Mouse (Mus musculus): Measurements from ENCODE around the gene Nfkbia. TPM values are rescaled to one million over a fixed set of nuclear protein-coding genes. Genes with fewer than 3 reads are reported as not detected.
A peak's percentile ranks its signal among the peaks of the same experiment; 100 is the strongest.

Nfkbia gene
- polyA plus RNA-seq, 1 experiment from 2014 or later: 70.4 TPM

DNA sequence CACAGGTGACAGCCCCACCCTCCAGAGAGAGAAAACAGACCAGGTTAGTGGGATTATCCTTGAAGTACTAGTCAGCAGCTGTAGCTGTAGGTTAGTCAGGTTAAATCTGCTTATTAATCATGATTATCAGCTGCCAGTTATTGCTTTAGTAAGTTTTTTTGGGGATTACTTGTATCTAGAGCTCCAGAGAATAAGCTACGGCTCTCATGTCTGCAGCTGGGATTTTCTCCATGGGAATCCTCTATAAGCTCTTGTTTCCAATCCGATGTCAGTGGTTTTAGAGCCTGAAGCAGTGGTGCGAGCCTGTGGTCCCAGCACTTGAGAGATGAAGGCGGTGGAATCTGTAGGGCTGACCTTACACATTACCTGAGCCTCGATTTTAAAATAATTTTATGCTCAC, 16.4 kb upstream of the Nfkbia start:
- H3K9me3 ChIP-seq (ENCODE audit: control insufficient read depth, low read length): no peaks in the 10 kb centered on the region
- H3K4me2 ChIP-seq (ENCODE audit: low read depth, severe bottlenecking): no peak overlapping the region
- no peak overlapping the region for H3K27ac ChIP-seq (replicated peaks; ENCODE audit: low read depth, low read length)
- no peak overlapping the region for H3K9ac ChIP-seq (ENCODE audit: low read length)
- H3K27me3 ChIP-seq (ENCODE audit: control insufficient read depth, insufficient read depth, low read length): no peaks in the 10 kb centered on the region
- H3K36me3 ChIP-seq (ENCODE audit: control insufficient read depth, insufficient read depth, low read length): no peaks in the 10 kb centered on the region
- ATAC-seq (ENCODE audit: insufficient number of reproducible peaks, low FRiP score, low TSS enrichment, low read depth) (no peak), DNase-seq (ENCODE audit: low spot score) (no peak)
- 93% methylated on average over 5 of the region's 5 CpGs for WGBS
- H3K4me1 ChIP-seq (ENCODE audit: control insufficient read depth, insufficient read depth, low read length): no peaks in the 10 kb centered on the region
- H3K4me3 ChIP-seq (ENCODE audit: low read depth, low read length): no peak overlapping the region

DNA sequence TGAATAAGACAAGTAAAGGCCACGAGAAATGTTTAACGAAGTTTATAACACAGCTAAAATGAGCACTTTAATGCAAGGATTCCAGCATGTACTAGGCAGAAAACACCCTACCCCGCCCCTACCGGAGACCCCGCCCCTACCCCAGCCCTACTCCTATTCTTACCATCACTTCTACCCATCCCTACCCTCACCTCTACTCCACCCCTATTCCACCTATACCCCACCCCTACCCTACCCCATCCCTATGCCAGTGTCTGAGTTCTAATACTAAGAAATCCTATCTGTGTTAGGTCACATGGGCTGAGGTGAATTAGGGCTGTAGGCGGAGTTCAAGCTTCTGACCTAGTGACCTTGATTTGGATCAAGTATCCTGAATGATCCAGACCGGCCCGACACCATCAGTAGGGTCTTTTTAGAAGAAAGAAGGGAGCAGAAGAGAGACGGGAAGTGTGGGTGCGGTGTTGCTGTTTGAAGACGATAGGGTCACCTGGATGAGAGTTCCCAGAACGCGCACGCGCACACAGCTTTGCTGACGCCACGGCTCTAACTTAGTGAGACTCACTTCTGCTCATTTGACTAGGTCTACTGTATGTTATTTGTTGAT, 15.0 kb upstream of the Nfkbia start:
- H3K9ac ChIP-seq (ENCODE audit: low read length): no peak overlapping the region
- no peaks in the 10 kb centered on the region for H3K27me3 ChIP-seq (ENCODE audit: control insufficient read depth, insufficient read depth, low read length)
- 0 out of 2 replicates have a peak, but pooled peaks have one; percentile 39 for ATAC-seq (ENCODE audit: insufficient number of reproducible peaks, low FRiP score, low TSS enrichment, low read depth)
- H3K4me1 ChIP-seq (ENCODE audit: control insufficient read depth, insufficient read depth, low read length): no peaks in the 10 kb centered on the region
- H3K4me2 ChIP-seq (ENCODE audit: low read depth, severe bottlenecking): no peak overlapping the region
- no peak overlapping the region for H3K27ac ChIP-seq (replicated peaks; ENCODE audit: low read depth, low read length)
- no peak for DNase-seq (ENCODE audit: low spot score)
- no peaks in the 10 kb centered on the region for H3K36me3 ChIP-seq (ENCODE audit: control insufficient read depth, insufficient read depth, low read length)
- 85% methylated on average over 17 of the region's 17 CpGs for WGBS
- H3K4me3 ChIP-seq (ENCODE audit: low read depth, low read length): no peak overlapping the region
- no peaks in the 10 kb centered on the region for H3K9me3 ChIP-seq (ENCODE audit: control insufficient read depth, low read length)

DNA sequence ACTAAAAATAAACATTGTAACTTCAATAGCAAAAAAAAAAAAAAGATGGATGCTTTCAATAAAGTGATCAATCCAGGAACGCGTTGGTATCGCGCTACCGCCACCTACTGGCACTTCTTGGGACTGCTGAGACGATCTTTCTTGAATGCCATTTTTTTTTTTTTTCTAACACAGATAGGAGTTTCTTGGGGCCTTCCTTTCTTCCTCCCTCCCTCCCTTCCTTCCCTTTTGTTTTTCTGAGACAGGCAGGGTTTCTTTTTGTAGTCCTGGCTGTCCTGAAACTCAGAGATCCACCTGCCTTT, 13.5 kb upstream of the Nfkbia start:
- no peaks in the 10 kb centered on the region for H3K9me3 ChIP-seq (ENCODE audit: control insufficient read depth, low read length)
- ATAC-seq (ENCODE audit: insufficient number of reproducible peaks, low FRiP score, low TSS enrichment, low read depth): no peak
- peak; percentile 91 for DNase-seq (ENCODE audit: low spot score)
- no peak overlapping the region for H3K4me3 ChIP-seq (ENCODE audit: low read depth, low read length)
- H3K27me3 ChIP-seq (ENCODE audit: control insufficient read depth, insufficient read depth, low read length): no peaks in the 10 kb centered on the region
- no peak overlapping the region for H3K9ac ChIP-seq (ENCODE audit: low read length)
- no peak overlapping the region for H3K4me2 ChIP-seq (ENCODE audit: low read depth, severe bottlenecking)
- H3K27ac ChIP-seq (replicated peaks; ENCODE audit: low read depth, low read length): no peak overlapping the region
- H3K4me1 ChIP-seq (ENCODE audit: control insufficient read depth, insufficient read depth, low read length): no peaks in the 10 kb centered on the region
- under 1% methylated on average over 6 of the region's 6 CpGs for WGBS
- no peaks in the 10 kb centered on the region for H3K36me3 ChIP-seq (ENCODE audit: control insufficient read depth, insufficient read depth, low read length)

DNA sequence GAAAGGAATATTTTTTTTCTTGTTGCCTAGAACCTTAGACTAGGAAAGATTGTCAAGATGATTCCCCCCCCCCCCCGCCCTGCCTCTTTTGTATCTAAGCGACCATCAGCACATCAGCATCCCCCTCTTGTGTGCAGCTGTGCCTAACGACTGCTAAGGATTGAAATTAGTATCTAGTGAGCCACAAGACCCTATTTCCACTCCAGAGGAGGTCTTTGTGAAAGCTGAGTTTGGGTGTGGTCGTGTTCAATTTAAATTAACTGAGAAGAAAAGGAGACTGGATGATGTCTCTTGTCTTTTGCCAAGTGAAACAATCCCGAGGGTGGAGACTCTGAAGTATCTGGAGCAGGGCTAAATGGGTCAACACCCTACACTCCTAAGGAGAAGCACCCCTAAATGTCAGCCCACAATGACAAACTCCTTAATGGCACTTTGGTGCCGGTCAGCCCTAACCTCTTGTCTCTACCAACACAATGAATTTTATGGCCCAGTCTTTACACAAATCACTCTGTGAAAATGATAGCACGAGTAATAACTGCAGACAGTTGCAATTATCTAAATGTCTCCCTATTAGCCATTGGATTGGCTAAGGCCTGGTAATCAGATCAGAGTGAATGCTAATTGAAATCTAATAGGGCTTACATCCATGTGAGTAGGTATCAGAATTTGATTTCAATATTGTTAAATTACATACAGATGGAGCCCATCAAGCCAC, 13.0 kb upstream of the Nfkbia start:
- Histone ChIP-seq H3K4me1 (ENCODE audit: control insufficient read depth, insufficient read depth, low read length) (no peaks in the 10 kb centered on the region), H3K27ac (replicated peaks; ENCODE audit: low read depth, low read length) (no peak overlapping the region), H3K36me3 (ENCODE audit: control insufficient read depth, insufficient read depth, low read length) (no peaks in the 10 kb centered on the region), H3K9ac (ENCODE audit: low read length) (no peak overlapping the region), H3K4me2 (ENCODE audit: low read depth, severe bottlenecking) (no peak overlapping the region), H3K4me3 (ENCODE audit: low read depth, low read length) (no peak overlapping the region), H3K9me3 (ENCODE audit: control insufficient read depth, low read length) (no peaks in the 10 kb centered on the region), H3K27me3 (ENCODE audit: control insufficient read depth, insufficient read depth, low read length) (no peaks in the 10 kb centered on the region)
- DNase-seq (ENCODE audit: low spot score): no peak
- WGBS: 64% methylated on average over 7 of the region's 7 CpGs
- no peak for ATAC-seq (ENCODE audit: insufficient number of reproducible peaks, low FRiP score, low TSS enrichment, low read depth)

DNA sequence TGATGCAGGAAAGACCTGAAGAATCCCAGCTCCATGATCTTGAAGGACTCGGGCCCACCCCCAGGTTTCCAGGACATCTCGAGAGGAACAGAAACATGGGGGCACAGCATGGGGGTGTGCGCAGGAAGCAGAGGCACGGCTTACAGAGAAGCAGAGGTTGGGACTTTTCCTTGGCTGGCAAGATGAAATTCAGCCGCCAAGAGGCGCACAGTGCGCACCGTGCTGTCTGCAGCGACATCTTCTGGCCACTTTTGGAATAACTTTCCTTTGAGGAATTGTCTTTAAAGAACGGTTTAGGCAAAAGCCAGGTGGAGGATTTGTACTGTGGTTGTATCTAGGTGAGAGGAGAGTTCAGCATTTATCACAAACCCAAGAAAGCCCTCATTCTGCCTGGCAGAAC, 6.6 kb upstream of the Nfkbia start:
- no peaks in the 10 kb centered on the region for H3K27me3 ChIP-seq (ENCODE audit: control insufficient read depth, insufficient read depth, low read length)
- peak; percentile 90 for DNase-seq (ENCODE audit: low spot score)
- no peaks in the 10 kb centered on the region for H3K4me1 ChIP-seq (ENCODE audit: control insufficient read depth, insufficient read depth, low read length)
- H3K4me3 ChIP-seq (ENCODE audit: low read depth, low read length): no peak overlapping the region
- peak; percentile 63; the same call in 1 of the 2 replicates for ATAC-seq (ENCODE audit: insufficient number of reproducible peaks, low FRiP score, low TSS enrichment, low read depth)
- H3K27ac ChIP-seq (replicated peaks; ENCODE audit: low read depth, low read length): no peak overlapping the region
- H3K9ac ChIP-seq (ENCODE audit: low read length): no peak overlapping the region
- 2% methylated on average over 10 of the region's 10 CpGs for WGBS
- no peaks in the 10 kb centered on the region for H3K9me3 ChIP-seq (ENCODE audit: control insufficient read depth, low read length)
- H3K4me2 ChIP-seq (ENCODE audit: low read depth, severe bottlenecking): no peak overlapping the region
- no peaks in the 10 kb centered on the region for H3K36me3 ChIP-seq (ENCODE audit: control insufficient read depth, insufficient read depth, low read length)

DNA sequence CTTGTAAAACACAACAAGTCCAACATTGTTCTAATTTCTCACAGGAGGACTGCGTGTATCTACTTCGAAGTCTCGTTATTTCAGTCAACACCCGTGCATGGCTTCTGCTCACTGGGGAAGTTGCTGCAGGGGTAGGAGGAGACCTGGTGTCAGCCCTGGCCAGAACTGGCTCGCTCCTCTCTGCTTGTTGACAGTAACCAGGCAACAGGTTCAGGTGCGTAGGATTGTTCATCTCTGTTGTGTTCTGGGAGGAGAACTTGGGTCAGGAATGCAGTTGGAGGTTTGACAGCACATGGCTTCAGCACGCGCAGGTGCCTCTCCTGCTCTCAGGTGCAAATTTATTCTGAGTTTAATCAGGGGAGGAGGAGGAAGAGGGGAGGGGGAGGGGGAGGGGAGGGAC, 5.3 kb upstream of the Nfkbia start:
- no peak for DNase-seq (ENCODE audit: low spot score)
- Histone ChIP-seq H3K4me2 (ENCODE audit: low read depth, severe bottlenecking) (no peak overlapping the region), H3K9me3 (ENCODE audit: control insufficient read depth, low read length) (no peaks in the 10 kb centered on the region), H3K9ac (ENCODE audit: low read length) (no peak overlapping the region), H3K4me1 (ENCODE audit: control insufficient read depth, insufficient read depth, low read length) (peaks cover 5% of the 10 kb centered on the region), H3K27ac (replicated peaks; ENCODE audit: low read depth, low read length) (no peak overlapping the region), H3K27me3 (ENCODE audit: control insufficient read depth, insufficient read depth, low read length) (no peaks in the 10 kb centered on the region), H3K36me3 (ENCODE audit: control insufficient read depth, insufficient read depth, low read length) (no peaks in the 10 kb centered on the region), H3K4me3 (ENCODE audit: low read depth, low read length) (no peak overlapping the region)
- ATAC-seq (ENCODE audit: insufficient number of reproducible peaks, low FRiP score, low TSS enrichment, low read depth): no peak
- WGBS: 50% methylated on average over 8 of the region's 8 CpGs

DNA sequence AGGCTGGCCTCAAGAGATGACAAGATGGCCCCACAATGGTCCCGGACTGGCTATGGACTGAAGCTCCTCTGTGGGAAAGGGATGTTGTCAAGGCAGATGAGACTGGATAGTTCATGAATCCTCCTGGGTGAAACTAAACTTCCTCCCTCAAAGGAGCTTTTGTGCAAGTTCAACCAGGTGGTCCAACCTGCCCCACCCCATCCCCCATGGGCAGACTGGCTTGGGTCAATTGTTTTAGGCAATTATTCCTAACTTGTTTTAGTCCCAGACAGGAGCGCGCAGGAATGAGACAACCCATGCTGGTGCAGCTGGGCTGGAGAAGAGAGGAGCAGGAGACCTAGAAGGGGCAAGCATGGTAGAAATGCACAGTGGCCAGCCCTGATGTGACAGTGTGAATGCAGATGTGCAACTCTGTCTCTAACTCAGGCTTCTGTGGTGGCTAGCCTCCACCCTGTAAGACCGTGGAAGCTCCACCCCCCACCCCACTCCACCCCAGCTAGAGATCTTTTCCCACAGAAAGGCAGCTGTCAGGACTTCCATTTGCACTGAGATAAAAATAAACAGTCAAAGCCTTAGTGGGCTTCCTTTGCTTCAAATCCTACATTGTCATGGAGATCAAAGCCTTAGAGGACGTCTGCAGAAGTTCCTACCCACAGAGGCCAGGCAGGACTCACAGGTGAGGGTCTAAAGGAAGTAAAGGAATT, 3.6 kb upstream of the Nfkbia start:
- H3K4me2 ChIP-seq (ENCODE audit: low read depth, severe bottlenecking): no peak overlapping the region
- DNase-seq (ENCODE audit: low spot score): no peak
- H3K4me3 ChIP-seq (ENCODE audit: low read depth, low read length): no peak overlapping the region
- no peaks in the 10 kb centered on the region for H3K9me3 ChIP-seq (ENCODE audit: control insufficient read depth, low read length)
- WGBS: 67% methylated on average over 5 of the region's 5 CpGs
- H3K27me3 ChIP-seq (ENCODE audit: control insufficient read depth, insufficient read depth, low read length): no peaks in the 10 kb centered on the region
- ATAC-seq (ENCODE audit: insufficient number of reproducible peaks, low FRiP score, low TSS enrichment, low read depth): no peak
- no peaks in the 10 kb centered on the region for H3K36me3 ChIP-seq (ENCODE audit: control insufficient read depth, insufficient read depth, low read length)
- peaks cover 9% of the 10 kb centered on the region for H3K4me1 ChIP-seq (ENCODE audit: control insufficient read depth, insufficient read depth, low read length)
- no peak overlapping the region for H3K27ac ChIP-seq (replicated peaks; ENCODE audit: low read depth, low read length)
- no peak overlapping the region for H3K9ac ChIP-seq (ENCODE audit: low read length)

DNA sequence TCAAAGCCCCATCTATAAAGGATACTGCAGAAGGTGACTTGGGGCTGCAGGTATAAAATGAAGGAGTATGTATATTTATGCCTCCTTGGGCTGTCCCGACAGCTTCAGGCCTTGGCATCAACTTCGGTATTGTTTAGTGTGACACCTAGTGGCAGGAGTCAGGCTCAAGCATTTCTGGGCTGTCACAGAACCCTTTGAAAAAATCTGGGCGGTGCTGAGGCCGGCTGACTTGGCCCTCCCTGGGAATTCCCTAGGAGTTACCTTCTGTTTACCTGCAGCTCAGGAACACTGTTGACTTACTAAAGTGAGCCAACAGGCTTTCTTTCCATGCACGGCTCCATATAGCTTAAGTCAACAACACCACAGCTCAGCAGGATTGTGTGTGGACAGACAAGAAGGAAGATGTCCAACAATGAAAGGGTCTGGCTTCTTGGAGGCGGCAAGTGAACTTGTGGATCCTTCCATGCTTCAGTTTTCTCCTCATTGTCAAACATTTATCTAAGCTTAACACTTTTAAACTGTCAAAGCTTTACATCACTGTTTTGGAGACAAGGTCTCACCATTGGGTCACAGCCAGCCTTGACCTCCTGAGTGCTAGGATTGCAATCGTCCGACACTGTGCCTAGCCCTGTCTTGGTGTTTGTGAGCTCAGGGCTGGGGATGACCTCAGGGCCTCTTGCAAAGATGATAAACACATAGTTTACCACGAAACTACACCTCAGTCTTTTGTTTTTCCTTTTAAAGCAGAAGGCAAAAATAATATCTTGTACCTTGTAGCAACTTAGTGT, 2.9 kb upstream of the Nfkbia start:
- Histone ChIP-seq H3K36me3 (ENCODE audit: control insufficient read depth, insufficient read depth, low read length) (no peaks in the 10 kb centered on the region; the same call in 1 of the 2 replicates), H3K27me3 (ENCODE audit: control insufficient read depth, insufficient read depth, low read length) (no peaks in the 10 kb centered on the region), H3K4me1 (ENCODE audit: control insufficient read depth, insufficient read depth, low read length) (peaks cover 13% of the 10 kb centered on the region), H3K9me3 (ENCODE audit: control insufficient read depth, low read length) (no peaks in the 10 kb centered on the region), H3K27ac (replicated peaks; ENCODE audit: low read depth, low read length) (no peak overlapping the region), H3K4me2 (ENCODE audit: low read depth, severe bottlenecking) (no peak overlapping the region), H3K9ac (ENCODE audit: low read length) (no peak overlapping the region), H3K4me3 (ENCODE audit: low read depth, low read length) (no peak overlapping the region)
- 39% methylated on average over 9 of the region's 9 CpGs for WGBS
- ATAC-seq (ENCODE audit: insufficient number of reproducible peaks, low FRiP score, low TSS enrichment, low read depth) (no peak), DNase-seq (ENCODE audit: low spot score) (peak; percentile 77)
